Mouse (Mus musculus) heart, postnatal 0 days (tissue): ENCODE results near the gene Slc5a4b. TPM values are rescaled to one million over a fixed set of nuclear protein-coding genes. Genes with fewer than 3 reads are reported as not detected.

Source experiments
- ATAC-seq: fragments of 200-750 bp; cut with Nextera tagmentation; 2 replicates; pipeline ENCODE4 v1.8.0; 2017; ENCODE audit warnings: low read depth, moderate number of reproducible peaks, moderate library complexity; ENCODE audit not compliant: insufficient read depth
- DNase-seq: peaks from one replicate; pipeline ENCODE4 v3.0.0-alpha.2; 2016; ENCODE audit warnings: low spot score
- H3K27ac ChIP-seq: fragments of 300-500 bp; sonication (generic); 2 replicates; pipeline ENCODE4 v1.5.1; 2014; ENCODE audit warnings: low read depth, mild to moderate bottlenecking
- H3K27me3 ChIP-seq: fragments of 300-500 bp; sonication (generic); 2 replicates; pipeline ENCODE4 v1.6.1; 2014; ENCODE audit warnings: low read length, mixed read lengths; ENCODE audit not compliant: control insufficient read depth, insufficient read depth
- H3K36me3 ChIP-seq: fragments of 300-500 bp; sonication (generic); replicated peaks from 2 replicates; pipeline ENCODE4 v1.6.1; 2014; ENCODE audit warnings: low read length, mixed read lengths; ENCODE audit not compliant: control insufficient read depth, insufficient read depth
- H3K4me1 ChIP-seq: fragments of 300-500 bp; sonication (generic); 2 replicates; pipeline ENCODE4 v1.6.1; 2014; ENCODE audit warnings: antibody characterized with exemption; ENCODE audit not compliant: control insufficient read depth, insufficient read depth
- H3K4me2 ChIP-seq: fragments of 300-500 bp; sonication (generic); 2 replicates; pipeline ENCODE4 v1.6.1; 2014; ENCODE audit warnings: low read depth, mild to moderate bottlenecking, low read length, moderate library complexity
- H3K4me3 ChIP-seq: fragments of 300-500 bp; sonication (generic); 2 replicates; pipeline ENCODE4 v1.5.1; 2014; ENCODE audit warnings: low read depth, low read length
- H3K9ac ChIP-seq: fragments of 300-500 bp; sonication (generic); replicated peaks from 2 replicates; pipeline ENCODE4 v1.6.1; 2014; ENCODE audit warnings: low read depth, low read length, mixed read lengths
- H3K9me3 ChIP-seq: fragments of 300-500 bp; sonication (generic); replicated peaks from 2 replicates; pipeline ENCODE4 v1.6.1; 2016; ENCODE audit warnings: low read length; ENCODE audit not compliant: control insufficient read depth
- CTCF ChIP-seq: IDR thresholded peaks from 2 replicates; pipeline ENCODE4 v1.5.1; 2016; ENCODE audit warnings: antibody characterized with exemption, control low read depth, low read depth
- EP300 ChIP-seq: IDR thresholded peaks from 2 replicates; pipeline ENCODE4 v1.6.1; 2016; ENCODE audit warnings: antibody characterized with exemption, low read depth
- WGBS: fragments of 180-500 bp; shearing (Covaris S2); extraction: QIAGEN DNeasy Blood & Tissue Kit; methylation state at CpG from one replicate; pipeline ENCODE4 v1.1.7; 2014; 5-methylcytosine and 5-hydroxymethylcytosine counted together
- polyA plus RNA-seq: library from polyadenylated mRNA; unstranded; fragments of >200 nt; fragmentation: Nextera tagmentation; extraction: Ambion mirVana; gene quantifications from 2 replicates; pipeline ENCODE4 v1.2.1, GENCODE M21; 2015
- total RNA-seq: library from RNA; depleted of rRNA; stranded (reverse); fragments of >200 nt; gene quantifications from 2 replicates; pipeline ENCODE4 v1.2.3, GENCODE M21; 2014; ENCODE audit warnings: low replicate concordance

Slc5a4b gene
- total and polyA plus RNA-seq, 2 experiments from 2014 or later: not detected

DNA sequence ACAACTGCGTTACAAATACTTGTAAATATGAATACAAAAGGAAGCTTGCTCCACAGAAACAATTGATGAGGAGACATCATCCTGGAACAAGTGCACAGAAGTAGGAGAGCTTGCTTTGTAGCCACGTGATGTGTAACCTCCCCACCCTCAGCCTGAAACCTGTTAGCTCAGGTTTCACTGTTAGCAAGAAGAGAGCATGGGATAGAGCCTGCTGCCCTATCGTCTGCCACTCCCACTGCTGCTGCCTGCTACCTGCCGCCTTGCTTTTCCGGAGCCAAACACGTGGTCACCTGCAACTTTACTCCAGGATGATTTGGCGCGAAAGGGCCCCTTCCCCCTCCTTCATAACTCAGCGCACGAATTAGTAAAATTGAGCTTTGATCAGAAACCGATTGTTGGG lies 58.9 kb downstream of the Slc5a4b start:
- Histone ChIP-seq H3K9ac (no peak overlapping the region), H3K4me3 (no peak overlapping the region), H3K4me1 (peaks cover 2% of the 10 kb centered on the region; the same call in 1 of the 2 replicates), H3K4me2 (no peak overlapping the region), H3K27ac (no peak overlapping the region), H3K36me3 (no peaks in the 10 kb centered on the region), H3K27me3 (no peaks in the 10 kb centered on the region), H3K9me3 (no peaks in the 10 kb centered on the region)
- no peak for DNase-seq
- TF ChIP-seq EP300 (no peak), CTCF (no peak)
- WGBS: 77% methylated on average over 11 of the region's 11 CpGs
- ATAC-seq: no peak

DNA sequence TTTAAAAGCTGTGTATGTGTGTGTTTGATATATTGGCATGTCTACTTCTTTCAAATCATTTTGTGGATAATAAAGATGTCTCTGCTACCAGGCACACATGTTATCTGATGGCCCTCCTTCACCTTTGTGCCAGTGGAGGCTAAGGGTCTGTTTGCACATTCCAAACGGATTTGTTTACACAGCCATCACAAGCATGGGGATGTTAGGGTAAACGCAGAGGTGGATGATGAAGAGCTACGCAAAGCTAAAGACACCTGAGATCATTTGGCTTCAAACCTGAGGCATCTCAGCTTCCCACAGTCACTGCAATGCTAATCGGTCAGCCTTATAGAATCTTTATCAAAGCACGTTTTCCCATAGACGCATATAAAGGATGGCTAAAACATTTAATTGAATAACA lies 61.8 kb downstream of the Slc5a4b start:
- Histone ChIP-seq H3K4me1 (peaks cover 6% of the 10 kb centered on the region; the same call in 1 of the 2 replicates), H3K27me3 (no peaks in the 10 kb centered on the region), H3K9me3 (no peaks in the 10 kb centered on the region), H3K27ac (no peak overlapping the region), H3K9ac (no peak overlapping the region), H3K36me3 (no peaks in the 10 kb centered on the region), H3K4me2 (no peak overlapping the region), H3K4me3 (no peak overlapping the region)
- 49% methylated on average over 6 of the region's 6 CpGs for WGBS
- DNase-seq: no peak
- TF ChIP-seq EP300 (no peak), CTCF (no peak)
- ATAC-seq: no peak

DNA sequence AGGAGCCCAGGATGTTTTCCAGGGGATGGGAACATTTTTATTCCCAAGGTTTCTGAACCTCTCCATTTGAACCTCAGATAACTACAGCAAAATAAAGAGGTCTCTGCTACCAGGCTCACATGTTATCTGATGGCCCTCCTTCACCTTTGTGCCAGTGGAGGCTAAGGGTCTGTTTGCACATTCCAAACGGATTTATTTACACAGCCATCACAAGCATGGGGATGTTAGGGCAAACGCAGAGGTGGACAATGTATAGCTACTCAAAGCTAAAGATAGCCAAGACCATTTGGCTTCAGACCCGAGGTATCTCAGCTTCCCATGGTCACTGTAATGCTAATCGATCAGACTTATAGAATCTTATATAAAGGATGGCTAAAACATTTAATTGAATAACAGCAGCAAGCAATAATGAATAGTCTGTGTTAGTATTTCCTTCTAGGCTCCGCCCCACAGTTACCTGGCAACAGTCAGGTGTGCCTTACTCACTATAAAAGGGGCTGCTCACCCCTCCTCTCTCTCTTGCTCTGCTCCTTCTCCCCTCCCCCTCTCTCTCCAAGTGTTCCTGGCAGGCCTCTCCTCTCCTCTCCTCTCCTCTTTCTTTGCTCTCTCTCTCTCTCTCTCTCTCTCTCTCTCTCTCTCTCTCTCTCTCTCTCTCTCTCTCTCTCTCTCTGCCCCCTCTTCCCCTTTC lies 63.4 kb downstream of the Slc5a4b start:
- H3K4me3 ChIP-seq: no peak overlapping the region
- 36% methylated on average over 5 of the region's 5 CpGs for WGBS
- TF ChIP-seq CTCF: no peak
- TF ChIP-seq EP300: no peak
- H3K27ac ChIP-seq: no peak overlapping the region
- peaks cover 6% of the 10 kb centered on the region; the same call in 1 of the 2 replicates for H3K4me1 ChIP-seq
- no peaks in the 10 kb centered on the region for H3K9me3 ChIP-seq
- no peak for ATAC-seq
- no peak overlapping the region for H3K4me2 ChIP-seq
- H3K36me3 ChIP-seq: peaks cover 7% of the 10 kb centered on the region; the same call in 1 of the 2 replicates
- no peaks in the 10 kb centered on the region for H3K27me3 ChIP-seq
- no peak for DNase-seq
- no peak overlapping the region for H3K9ac ChIP-seq

DNA sequence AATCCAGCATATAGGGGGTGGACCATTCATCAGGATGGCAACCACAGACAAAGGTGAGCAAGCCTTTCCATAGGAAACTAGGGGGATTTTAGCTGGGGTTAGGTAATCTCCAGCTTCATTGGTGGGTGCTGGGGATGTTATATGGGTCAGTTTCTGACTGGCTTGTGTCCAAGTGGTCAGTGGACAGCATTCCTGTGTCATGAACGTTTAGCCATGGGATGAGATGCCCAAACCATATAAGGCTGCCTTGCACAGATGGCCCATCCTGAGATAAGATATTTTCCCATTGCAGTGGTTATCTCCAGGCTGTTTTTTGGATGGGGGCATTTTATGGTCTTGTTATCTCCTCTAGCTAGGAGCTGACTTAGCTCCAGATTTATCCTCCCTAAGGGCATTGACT lies 64.0 kb downstream of the Slc5a4b start:
- H3K27ac ChIP-seq: no peak overlapping the region
- no peak overlapping the region for H3K4me3 ChIP-seq
- DNase-seq: no peak
- H3K27me3 ChIP-seq: no peaks in the 10 kb centered on the region
- peaks cover 6% of the 10 kb centered on the region; the same call in 1 of the 2 replicates for H3K4me1 ChIP-seq
- 0% methylated on average over 1 of the region's 1 CpGs for WGBS
- no peak overlapping the region for H3K4me2 ChIP-seq
- no peak overlapping the region for H3K9ac ChIP-seq
- ATAC-seq: no peak
- no peaks in the 10 kb centered on the region for H3K9me3 ChIP-seq
- peaks cover 7% of the 10 kb centered on the region; the same call in 1 of the 2 replicates for H3K36me3 ChIP-seq
- TF ChIP-seq CTCF (no peak), EP300 (no peak)

DNA sequence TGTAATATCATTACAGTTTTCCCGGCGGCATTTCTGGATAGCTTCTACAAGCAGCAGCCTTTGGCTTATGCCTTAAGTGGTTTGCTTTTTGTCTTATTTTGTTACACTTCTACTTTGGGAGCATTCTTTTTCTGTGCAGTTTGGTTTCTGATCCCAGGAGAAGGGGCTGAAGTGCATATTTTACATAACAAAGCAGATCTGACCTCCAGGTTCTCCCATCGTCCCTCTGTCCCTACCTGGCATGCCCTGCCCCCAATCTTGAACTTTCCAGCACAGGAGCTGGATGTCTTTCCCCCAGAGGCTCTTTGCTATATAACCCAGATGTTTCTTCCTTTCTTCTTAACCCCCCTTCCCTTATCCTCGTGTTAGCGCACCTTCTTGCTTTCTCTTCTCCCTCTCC lies 65.4 kb downstream of the Slc5a4b start:
- Histone ChIP-seq H3K4me3 (no peak overlapping the region), H3K4me1 (peaks cover 6% of the 10 kb centered on the region; the same call in 1 of the 2 replicates), H3K9me3 (no peaks in the 10 kb centered on the region), H3K27ac (no peak overlapping the region), H3K36me3 (peaks cover 10% of the 10 kb centered on the region), H3K27me3 (no peaks in the 10 kb centered on the region), H3K9ac (no peak overlapping the region), H3K4me2 (no peak overlapping the region)
- WGBS: 49% methylated on average over 5 of the region's 5 CpGs
- no peak for TF ChIP-seq CTCF
- no peak for TF ChIP-seq EP300
- no peak for ATAC-seq
- DNase-seq: no peak

DNA sequence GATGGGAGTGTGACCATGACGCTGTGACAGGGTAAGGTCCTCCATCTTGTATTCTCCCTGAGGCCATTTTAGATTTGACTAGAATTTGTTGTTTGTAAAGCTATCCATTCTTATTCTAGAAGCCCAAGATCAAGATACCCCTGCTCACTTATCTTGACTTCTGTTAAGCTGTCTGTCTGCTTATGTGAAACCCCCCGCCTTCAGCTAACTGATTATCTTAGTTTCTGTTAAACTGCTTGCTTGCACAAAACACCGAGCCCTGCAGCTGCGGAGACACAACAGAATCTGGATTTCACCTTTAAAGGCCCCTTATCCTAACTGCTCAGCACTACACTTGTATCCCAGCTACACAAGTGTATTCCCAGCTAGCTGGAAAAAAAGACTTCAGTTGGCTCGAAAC lies 73.8 kb downstream of the Slc5a4b start:
- 92% methylated on average over 5 of the region's 5 CpGs for WGBS
- Histone ChIP-seq H3K9ac (no peak overlapping the region), H3K27ac (no peak overlapping the region), H3K27me3 (no peaks in the 10 kb centered on the region), H3K9me3 (no peaks in the 10 kb centered on the region), H3K4me3 (no peak overlapping the region), H3K4me1 (peaks cover 6% of the 10 kb centered on the region; the same call in 1 of the 2 replicates), H3K36me3 (peaks cover 30% of the 10 kb centered on the region), H3K4me2 (no peak overlapping the region)
- no peak for TF ChIP-seq EP300
- no peak for TF ChIP-seq CTCF
- DNase-seq: no peak
- no peak for ATAC-seq
